Mouse (Mus musculus): ENCODE results near the gene Sgcd.

DNA sequence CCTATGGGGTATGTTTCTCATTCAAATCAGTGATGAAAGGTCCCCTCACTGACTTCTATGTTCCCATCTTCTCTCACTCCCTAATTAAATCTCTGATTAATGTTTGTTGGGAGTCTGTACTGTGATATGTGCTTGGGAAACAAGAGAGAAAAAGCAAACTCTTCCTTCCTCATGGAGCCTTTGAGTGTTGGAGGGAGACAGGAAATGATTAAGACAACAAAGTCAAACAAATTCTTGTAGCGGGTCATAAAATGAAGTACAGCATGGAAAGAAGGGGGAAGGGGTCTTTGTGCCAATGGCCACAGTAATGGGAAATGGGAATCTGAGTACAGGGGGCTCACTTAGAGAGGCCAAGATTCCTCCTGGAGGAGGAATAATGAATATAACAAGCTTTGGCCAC is 1063.8 kb downstream of the Sgcd start:
- TF ChIP-seq CTCF (IDR thresholded peaks at IDR 0.05; ENCODE audit: extremely low read depth, insufficient read depth, low read length) (no peak), POLR2A (IDR thresholded peaks at IDR 0.05; ENCODE audit: extremely low read depth, insufficient read depth, low read length) (no peak)

Data from cortical plate, adult 2 months (tissue).